In genomic region chr4:154797834-154798233, GRCm38 (mm10) we compare ENCODE assay signal across 9 mouse cellular contexts. TPM values are rescaled to one million over a fixed set of nuclear protein-coding genes. Genes with fewer than 3 reads are reported as not detected.
DNase-seq lines count a peak whose midpoint lies in the region; ATAC-seq and TF ChIP-seq lines count a peak whose summit lies in the region.
"Had no signal": no experiment of that assay in that cellular context is flagged by ENCODE, and none has a peak within 500 bp of the region (broad histone marks: within the 10 kb centered on the region; RNA-seq: fewer than 3 reads in every experiment).

No protein-coding gene starts in this region.

- no peak overlapping the region for H3K9ac ChIP-seq in heart, adult 2 months (ENCODE audit: low read depth, low read length)
- H3K9ac ChIP-seq in heart, embryonic 11.5 days (ENCODE audit: low read depth, low read length), result no peak overlapping the region
- H3K9ac ChIP-seq in embryonic facial prominence, embryonic 11.5 days (replicated peaks; ENCODE audit: low read length), result no peak overlapping the region
- no peak overlapping the region for H3K9ac ChIP-seq in stomach, postnatal 0 days (ENCODE audit: low read length)
- H3K9ac ChIP-seq: liver, embryonic 15.5 days had no signal

- peak; percentile 26 to 48 for DNase-seq in heart, adult 2 months
- DNase-seq in adrenal gland, postnatal 14 days, result peak; percentile 67
- DNase-seq in embryonic facial prominence, embryonic 11.5 days (ENCODE audit: low spot score), result peak; percentile 90
- peak; percentile 7 for DNase-seq in layer of hippocampus, adult 9-11 months
- DNase-seq in stomach, postnatal 0 days (ENCODE audit: low spot score), result peak; percentile 68

- peak; percentile 79 for TF ChIP-seq CTCF in heart, adult 2 months (IDR thresholded peaks at IDR 0.05)
- TF ChIP-seq CTCF in C2C12 (IDR thresholded peaks at IDR 0.05; ENCODE audit: control insufficient read depth, insufficient read depth, insufficient read length), result peak; percentile 13
- TF ChIP-seq CTCF in stomach, postnatal 0 days (IDR thresholded peaks at IDR 0.05; ENCODE audit: low read depth), result peak; percentile 89

- no peaks in the 10 kb centered on the region for H3K27me3 ChIP-seq in heart, adult 2 months (ENCODE audit: control insufficient read depth, insufficient read depth, low read length)
- H3K27me3 ChIP-seq in heart, embryonic 11.5 days (ENCODE audit: control insufficient read depth, insufficient read depth, low read length), result peaks cover 38% of the 10 kb centered on the region
- H3K27me3 ChIP-seq in C2C12 (ENCODE audit: control insufficient read depth, insufficient read depth, insufficient read length), result peaks cover 3% of the 10 kb centered on the region
- H3K27me3 ChIP-seq in embryonic facial prominence, embryonic 11.5 days (ENCODE audit: control insufficient read depth, insufficient read depth, low read length), result 0 out of 2 replicates have a peak, but pooled peaks cover 7% of the 10 kb centered on the region
- H3K27me3 ChIP-seq in stomach, postnatal 0 days (ENCODE audit: control insufficient read depth, insufficient read depth, low read length), result peaks cover 6% of the 10 kb centered on the region; the same call in 1 of the 2 replicates

- no peaks in the 10 kb centered on the region for H3K9me3 ChIP-seq in heart, embryonic 11.5 days (replicated peaks; ENCODE audit: control insufficient read depth, low read length)
- H3K9me3 ChIP-seq in embryonic facial prominence, embryonic 11.5 days (replicated peaks; ENCODE audit: control insufficient read depth, low read length), result no peaks in the 10 kb centered on the region
- no peaks in the 10 kb centered on the region for H3K9me3 ChIP-seq in stomach, postnatal 0 days (ENCODE audit: control insufficient read depth, low read length)
- H3K9me3 ChIP-seq: liver, embryonic 15.5 days had no signal

- TF ChIP-seq EP300 in heart, adult 2 months (IDR thresholded peaks at IDR 0.05; ENCODE audit: insufficient read depth, low read depth, low read length), result no peak
- no peak for TF ChIP-seq EP300 in stomach, postnatal 0 days (optimal IDR thresholded peaks at IDR 0.05)

- H3K79me3 ChIP-seq in C2C12 (ENCODE audit: low read depth), result no peaks in the 10 kb centered on the region

- no peaks in the 10 kb centered on the region for H3K4me1 ChIP-seq in heart, adult 2 months (ENCODE audit: control insufficient read depth, insufficient read depth, low read length)
- H3K4me1 ChIP-seq in heart, embryonic 11.5 days (ENCODE audit: control insufficient read depth, insufficient read depth, low read length), result peaks cover 5% of the 10 kb centered on the region; the same call in 1 of the 2 replicates
- peaks cover 11% of the 10 kb centered on the region for H3K4me1 ChIP-seq in embryonic facial prominence, embryonic 11.5 days (ENCODE audit: control insufficient read depth, insufficient read depth, low read length)
- no peaks in the 10 kb centered on the region for H3K4me1 ChIP-seq in stomach, postnatal 0 days (replicated peaks; ENCODE audit: control insufficient read depth, insufficient read depth)
- H3K4me1 ChIP-seq: liver, embryonic 15.5 days had no signal

- no peaks in the 10 kb centered on the region for H3K79me2 ChIP-seq in heart, adult 2 months (replicated peaks; ENCODE audit: control insufficient read depth, insufficient read depth, low read length)
- H3K79me2 ChIP-seq in C2C12 (ENCODE audit: control insufficient read depth, insufficient read depth), result no peaks in the 10 kb centered on the region

- 4% methylated on average over 4 of the region's 4 CpGs for WGBS in heart, adult 2 months
- WGBS in heart, embryonic 11.5 days (ENCODE audit: insufficient replicate concordance), result 1% methylated on average over 4 of the region's 4 CpGs
- WGBS in embryonic facial prominence, embryonic 11.5 days, result 3% methylated on average over 4 of the region's 4 CpGs
- WGBS in stomach, postnatal 0 days, result 6% methylated on average over 4 of the region's 4 CpGs

- H3K4me3 ChIP-seq in heart, adult 2 months, result no peak overlapping the region
- no peak overlapping the region for H3K4me3 ChIP-seq in heart, embryonic 11.5 days (ENCODE audit: low read depth, low read length)
- H3K4me3 ChIP-seq in C2C12 (ENCODE audit: insufficient read depth, poor library complexity, severe bottlenecking), result no peak overlapping the region
- H3K4me3 ChIP-seq in embryonic facial prominence, embryonic 11.5 days (ENCODE audit: low read depth, low read length), result no peak overlapping the region
- no peak overlapping the region for H3K4me3 ChIP-seq in stomach, postnatal 0 days (ENCODE audit: low read depth, low read length)
- H3K4me3 ChIP-seq: liver, embryonic 15.5 days had no signal

- H3K36me3 ChIP-seq in heart, adult 2 months (ENCODE audit: control insufficient read depth, insufficient read depth, low read length), result no peaks in the 10 kb centered on the region
- H3K36me3 ChIP-seq in heart, embryonic 11.5 days (ENCODE audit: control insufficient read depth, insufficient read depth, low read length), result no peaks in the 10 kb centered on the region
- no peaks in the 10 kb centered on the region for H3K36me3 ChIP-seq in C2C12 (ENCODE audit: control insufficient read depth, insufficient read depth)
- H3K36me3 ChIP-seq in embryonic facial prominence, embryonic 11.5 days (replicated peaks; ENCODE audit: control insufficient read depth, insufficient read depth, low read depth, low read length), result no peaks in the 10 kb centered on the region
- H3K36me3 ChIP-seq in stomach, postnatal 0 days (ENCODE audit: control insufficient read depth, insufficient read depth, low read length), result no peaks in the 10 kb centered on the region
- H3K36me3 ChIP-seq: liver, embryonic 15.5 days had no signal

- ATAC-seq in heart, embryonic 11.5 days (replicated peaks; ENCODE audit: insufficient number of reproducible peaks, low FRiP score, low TSS enrichment), result no peak
- no peak for ATAC-seq in embryonic facial prominence, embryonic 11.5 days (replicated peaks; ENCODE audit: insufficient number of reproducible peaks, low FRiP score, low TSS enrichment, low read depth)
- ATAC-seq in megakaryocyte progenitor cell, adult 5-6 weeks (replicated peaks; ENCODE audit: poor library complexity), result peak; percentile 81
- ATAC-seq in stomach, postnatal 0 days (ENCODE audit: low FRiP score, low TSS enrichment), result no peak

- H3K27ac ChIP-seq in heart, adult 2 months, result no peak overlapping the region
- H3K27ac ChIP-seq in heart, embryonic 11.5 days (ENCODE audit: low read depth, low read length), result no peak overlapping the region
- H3K27ac ChIP-seq in embryonic facial prominence, embryonic 11.5 days (replicated peaks; ENCODE audit: low read depth, low read length), result no peak overlapping the region
- H3K27ac ChIP-seq in stomach, postnatal 0 days (replicated peaks), result no peak overlapping the region
- H3K27ac ChIP-seq: liver, embryonic 15.5 days had no signal

- no peak overlapping the region for H3K4me2 ChIP-seq in heart, embryonic 11.5 days
- H3K4me2 ChIP-seq in embryonic facial prominence, embryonic 11.5 days (ENCODE audit: low read depth, low read length), result no peak overlapping the region
- H3K4me2 ChIP-seq in stomach, postnatal 0 days (replicated peaks; ENCODE audit: low read depth), result no peak overlapping the region
- H3K4me2 ChIP-seq: liver, embryonic 15.5 days had no signal

- no peak overlapping the region for H3ac ChIP-seq in C2C12 (ENCODE audit: control insufficient read depth, insufficient read length, low read depth)

- intact Hi-C loops in heart, adult 2 months (cut with DNase I), result loop anchor here (2.0 kb wide), 1 partner anchor 469 kb away; no protein-coding TSS in a partner anchor

- no peak for TF ChIP-seq POLR2A in heart, adult 2 months (IDR thresholded peaks at IDR 0.05; ENCODE audit: insufficient read depth, low read depth, low read length)

TF ChIP-seq in C2C12, 6 proteins besides CTCF, POLR2A, EP300 and RAD21:
- TF ChIP-seq MYOG (IDR thresholded peaks at IDR 0.05; ENCODE audit: control insufficient read depth, extremely low read depth, insufficient read length), result no peak
- no peak for TF ChIP-seq MYOD1 (IDR thresholded peaks at IDR 0.05; ENCODE audit: control insufficient read depth, insufficient read length, low read depth)
- no peak for TF ChIP-seq USF1 (IDR thresholded peaks at IDR 0.05; ENCODE audit: low read depth)
- no peak for TF ChIP-seq FOSL1 (IDR thresholded peaks at IDR 0.05; ENCODE audit: insufficient read depth, low read length, poor library complexity, severe bottlenecking)
- TF ChIP-seq MAX (IDR thresholded peaks at IDR 0.05), result no peak
- no peak for TF ChIP-seq CEBPB (IDR thresholded peaks at IDR 0.05; ENCODE audit: low read depth)

RNA-seq across cellular contexts. Expression of gene Ttc34, which starts 39.4 kb away (rescaled TPM):
- total RNA-seq in heart, adult 2 months (2021), result under 1 TPM; 0.09 to 0.10 TPM
- 0.12 and 0.31 TPM in 2 replicates for polyA plus RNA-seq in heart, adult 2 months (2012; rRNA removed)
- polyA plus RNA-seq in heart, embryonic 11.5 days (2014; fragmentation: Nextera tagmentation; extraction: Ambion mirVana), result 0.35 and 0.52 TPM in 2 replicates
- not detected for polyA plus RNA-seq in C2C12 (2012; fragmentation: generic; extraction: Trizol)
- 0.15 and 0.19 TPM in 2 replicates for total RNA-seq in adrenal gland, postnatal 14 days (2021)
- polyA plus RNA-seq in embryonic facial prominence, embryonic 11.5 days (2014; fragmentation: Nextera tagmentation; extraction: Ambion mirVana), result 0.32 and 0.58 TPM in 2 replicates
- total RNA-seq in megakaryocyte progenitor cell, adult 5-6 weeks (2015), result not detected in 2 replicates
- total RNA-seq in megakaryocyte progenitor cell, adult 5-6 weeks (2017), result not detected in 2 replicates
- 0.06 and 0.10 TPM in 2 replicates for polyA plus RNA-seq in stomach, postnatal 0 days (2015; fragmentation: Nextera tagmentation; extraction: Ambion mirVana)
- polyA plus RNA-seq: liver, embryonic 15.5 days had no signal

Comparison
In these comparisons a context has a peak if more than half of its experiments do, and no peak if none do; other contexts are left out.
1. DNase-seq: peak in every context shown above with its lines; median percentile 90 in embryonic facial prominence, embryonic 11.5 days; 68 in stomach, postnatal 0 days; 67 in adrenal gland, postnatal 14 days; 37 in heart, adult 2 months; 7 in layer of hippocampus, adult 9-11 months.
2. CTCF ChIP-seq: peak in every context shown above with its lines; median percentile 89 in stomach, postnatal 0 days; 79 in heart, adult 2 months; 13 in C2C12.